Mouse (Mus musculus): ENCODE measurements at regions not wholly inside any gene's neighbourhood (a gene's known extent, or its start where the extent isn't known, plus 50 kb on each side); places are given as distances from the start of the nearest gene placed in this dataset.

DNA sequence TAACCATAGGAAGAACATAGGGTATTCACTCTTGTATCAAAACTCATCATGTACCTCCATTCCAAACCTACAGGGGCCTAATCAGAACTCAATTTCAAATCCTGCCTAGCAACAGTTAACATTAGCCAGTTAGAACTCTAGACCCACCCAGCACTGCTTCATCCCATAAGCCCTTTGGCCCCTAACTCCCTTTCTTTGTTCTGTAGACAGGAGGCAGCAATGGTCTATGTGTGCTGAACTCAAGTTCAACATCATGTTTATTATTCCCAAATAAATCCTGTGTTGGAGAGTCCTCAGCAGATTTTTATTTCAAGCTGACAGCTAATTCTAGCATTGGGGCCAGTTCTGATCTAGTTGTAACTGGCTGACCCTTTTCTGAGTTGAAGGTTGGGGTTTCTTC, 112.2 kb downstream of the Ipo8 start:
- TF ChIP-seq POLR2A (IDR thresholded peaks at IDR 0.05; ENCODE audit: borderline replicate concordance, extremely low read depth, low read depth, low read length) (no peak), CTCF (IDR thresholded peaks at IDR 0.05; ENCODE audit: insufficient read depth, low read length) (no peak)

Data from lung, adult 2 months (tissue).